In genomic region chr12:16285061-16285460, GRCm38 (mm10) we compare ENCODE assay signal across 28 mouse cellular contexts.
DNase-seq lines count a peak whose midpoint lies in the region; ATAC-seq and TF ChIP-seq lines count a peak whose summit lies in the region.
"Had no signal": no experiment of that assay in that cellular context is flagged by ENCODE, and none has a peak within 500 bp of the region (broad histone marks: within the 10 kb centered on the region; RNA-seq: fewer than 3 reads in every experiment).

No protein-coding gene starts in this region.

- H3K9me3 ChIP-seq in intestine, embryonic 14.5 days (ENCODE audit: control insufficient read depth, low read length): no peaks in the 10 kb centered on the region
- no peaks in the 10 kb centered on the region for H3K9me3 ChIP-seq in intestine, postnatal 0 days (ENCODE audit: control insufficient read depth)
- H3K9me3 ChIP-seq: embryonic facial prominence, embryonic 13.5 days; embryonic facial prominence, embryonic 15.5 days; G1E had no signal

- WGBS in intestine, embryonic 14.5 days: 77% methylated on average over 5 of the region's 5 CpGs
- 72% methylated on average over 5 of the region's 5 CpGs for WGBS in intestine, postnatal 0 days

- H3K36me3 ChIP-seq in intestine, embryonic 14.5 days (ENCODE audit: control insufficient read depth, insufficient read depth, low read length): no peaks in the 10 kb centered on the region
- H3K36me3 ChIP-seq in intestine, postnatal 0 days (ENCODE audit: control insufficient read depth, insufficient read depth): no peaks in the 10 kb centered on the region
- H3K36me3 ChIP-seq: embryonic facial prominence, embryonic 13.5 days; embryonic facial prominence, embryonic 15.5 days; forebrain, embryonic 10.5 days; forebrain, embryonic 12.5 days; G1E had no signal

- H3K4me3 ChIP-seq in intestine, embryonic 14.5 days (ENCODE audit: low read depth, low read length): no peak overlapping the region
- H3K4me3 ChIP-seq in intestine, postnatal 0 days (ENCODE audit: low read depth, low read length): no peak overlapping the region
- H3K4me3 ChIP-seq: embryonic facial prominence, embryonic 13.5 days; embryonic facial prominence, embryonic 15.5 days; erythroblast, embryonic 14.5 days; forebrain, embryonic 10.5 days; forebrain, embryonic 12.5 days had no signal

- peak; percentile 10 for DNase-seq in intestine, embryonic 14.5 days (ENCODE audit: low spot score)
- DNase-seq in R1 (ENCODE audit: low read depth, low spot score): peak; percentile 76
- DNase-seq in adrenal gland, adult 18-20 months (ENCODE audit: low spot score in 2 of 2): no peak
- no peak for DNase-seq in heart, adult 9 months (ENCODE audit: low spot score in 2 of 2)
- DNase-seq: adrenal gland, adult 2 months; adrenal gland, postnatal 10 days; adrenal gland, postnatal 25 days; B cell, adult 2 months; cerebellum, adult 11 months; cerebellum, adult 18-20 months; cerebellum, adult 8-10 months; cerebellum, adult 9-11 months; cerebellum, postnatal 14 days; cerebellum, postnatal 36 days; embryo, embryonic 11 days had no signal

- no peak overlapping the region for H3K4me2 ChIP-seq in intestine, embryonic 14.5 days (ENCODE audit: low read length)
- H3K4me2 ChIP-seq in intestine, postnatal 0 days (replicated peaks; ENCODE audit: low read depth): no peak overlapping the region
- H3K4me2 ChIP-seq: embryonic facial prominence, embryonic 13.5 days; embryonic facial prominence, embryonic 15.5 days; forebrain, embryonic 12.5 days had no signal

- no peak overlapping the region for H3K9ac ChIP-seq in intestine, embryonic 14.5 days (ENCODE audit: low read length)
- no peak overlapping the region for H3K9ac ChIP-seq in intestine, postnatal 0 days (ENCODE audit: low read depth, low read length)
- H3K9ac ChIP-seq: embryonic facial prominence, embryonic 13.5 days; embryonic facial prominence, embryonic 15.5 days; forebrain, embryonic 12.5 days had no signal

- H3K27me3 ChIP-seq in intestine, embryonic 14.5 days (replicated peaks; ENCODE audit: control insufficient read depth, insufficient read depth, low read length): no peaks in the 10 kb centered on the region
- H3K27me3 ChIP-seq in intestine, postnatal 0 days (replicated peaks; ENCODE audit: control insufficient read depth, insufficient read depth, low read length): no peaks in the 10 kb centered on the region
- H3K27me3 ChIP-seq: CH12.LX; embryonic facial prominence, embryonic 13.5 days; embryonic facial prominence, embryonic 15.5 days; forebrain, embryonic 12.5 days; Patski had no signal

- TF ChIP-seq CTCF in intestine, postnatal 0 days (IDR thresholded peaks at IDR 0.05; ENCODE audit: low read depth): no peak

- H3K4me1 ChIP-seq in intestine, embryonic 14.5 days (replicated peaks; ENCODE audit: control insufficient read depth, insufficient read depth, low read length): no peaks in the 10 kb centered on the region
- no peaks in the 10 kb centered on the region for H3K4me1 ChIP-seq in intestine, postnatal 0 days (replicated peaks; ENCODE audit: control insufficient read depth, insufficient read depth, low read length)
- H3K4me1 ChIP-seq: embryonic facial prominence, embryonic 13.5 days; embryonic facial prominence, embryonic 15.5 days; forebrain, embryonic 10.5 days; forebrain, embryonic 12.5 days had no signal

- ATAC-seq in intestine, embryonic 14.5 days (replicated peaks; ENCODE audit: low FRiP score, low TSS enrichment, low read depth): no peak
- ATAC-seq in intestine, postnatal 0 days: no peak
- ATAC-seq: activated CD4-positive, CD25-positive, alpha-beta regulatory T cell, adult 4 months; CD4-positive, CD25-positive, alpha-beta regulatory T cell, adult 4 months; forebrain, embryonic 14.5 days; forebrain, embryonic 16.5 days; Patski had no signal

- no peak overlapping the region for H3K27ac ChIP-seq in intestine, embryonic 14.5 days (ENCODE audit: low read depth)
- no peak overlapping the region for H3K27ac ChIP-seq in intestine, postnatal 0 days (ENCODE audit: low read depth, low read length)
- H3K27ac ChIP-seq: embryonic facial prominence, embryonic 13.5 days; embryonic facial prominence, embryonic 15.5 days; forebrain, embryonic 10.5 days; forebrain, embryonic 12.5 days had no signal

Comparison
In these comparisons a context has a peak if more than half of its experiments do, and no peak if none do; other contexts are left out.
1. DNase-seq: peak in intestine, embryonic 14.5 days (single experiment) and R1 (single experiment); none in adrenal gland, adult 18-20 months (0 of 2) and heart, adult 9 months (0 of 2).